Mouse (Mus musculus) leukemia stem cell, adult 10-12 weeks (primary cell): Measurements from ENCODE around the gene Carns1. TPM values are rescaled to one million over a fixed set of nuclear protein-coding genes. Genes with fewer than 3 reads are reported as not detected.

ENCODE experiments used
- polyA plus RNA-seq: library from polyadenylated mRNA; stranded (reverse); fragments of >175 nt; gene quantifications from 2 replicates; pipeline ENCODE4 v1.2.3, GENCODE M21; 2012; ENCODE audit warnings: low replicate concordance

Carns1 gene
- polyA plus RNA-seq = 2.9 and 5.8 TPM in 2 replicates

GRCm38 (mm10) chr19:4175368-4175947 lies at the start of gene Carns1:
TSS of gene Carns1 (minus strand) at chr19:4175479.

GRCm38 (mm10) chr19:4214071-4214770 lies 38.9 kb upstream of the Carns1 start, which contains the start of the genes Clcf1 and AC109138.7:
TSS of gene Clcf1 (plus strand) at chr19:4214238.
TSS of gene AC109138.7 (plus strand) at chr19:4214357.

GRCm38 (mm10) chr19:4201291-4201909 lies 26.1 kb upstream of the Carns1 start, which contains the start of gene Rad9a:
TSS of gene Rad9a (minus strand) at chr19:4201662.

GRCm38 (mm10) chr19:4191528-4192250 lies 16.4 kb upstream of the Carns1 start, which contains the start of gene Ppp1ca:
TSS of gene Ppp1ca (plus strand) at chr19:4192065.

GRCm38 (mm10) chr19:4190831-4191334 lies 15.6 kb upstream of the Carns1 start, which contains the start of gene Tbc1d10c:
TSS of gene Tbc1d10c (minus strand) at chr19:4191284.

GRCm38 (mm10) chr19:4162646-4163542 lies 12.4 kb downstream of the Carns1 start, which contains the start of gene Rps6kb2:
TSS of gene Rps6kb2 (minus strand) at chr19:4163354.

GRCm38 (mm10) chr19:4153232-4153654 lies 22.0 kb downstream of the Carns1 start, which contains the start of gene Ptprcap:
TSS of gene Ptprcap (plus strand) at chr19:4153604.

GRCm38 (mm10) chr19:4148491-4148806 lies 26.8 kb downstream of the Carns1 start, which contains the start of gene Coro1b:
TSS of gene Coro1b (plus strand) at chr19:4148619.

GRCm38 (mm10) chr19:4143759-4144268 lies 31.5 kb downstream of the Carns1 start, which contains the start of gene Cabp4:
TSS of gene Cabp4 (minus strand) at chr19:4144033.

GRCm38 (mm10) chr19:4139446-4139845 lies 35.8 kb downstream of the Carns1 start, which contains the start of gene Gpr152:
TSS of gene Gpr152 (plus strand) at chr19:4139787.

GRCm38 (mm10) chr19:4125741-4126696 lies 49.3 kb downstream of the Carns1 start, which contains the start of gene Aip:
TSS of gene Aip (minus strand) at chr19:4125858.

Other genes with a start within 250 kb of the Carns1 start
- 3.5 and 4.9 TPM in 2 replicates for gene Aldh3b1, start 245.7 kb downstream of the Carns1 start, polyA plus RNA-seq
- 122 and 124 TPM in 2 replicates for gene Unc93b1, start 240.3 kb downstream of the Carns1 start, polyA plus RNA-seq
- gene Aldh3b3, start 216.8 kb downstream of the Carns1 start, polyA plus RNA-seq = not detected in 2 replicates
- gene Aldh3b2, start 203.2 kb downstream of the Carns1 start, polyA plus RNA-seq = 0.26 and 0.83 TPM in 2 replicates
- gene Acy3, start 188.9 kb downstream of the Carns1 start, polyA plus RNA-seq = 4.2 and 13.1 TPM in 2 replicates
- gene Tbx10, start 182.7 kb downstream of the Carns1 start, polyA plus RNA-seq = not detected in 2 replicates
- 18.3 and 18.7 TPM in 2 replicates for gene Nudt8, start 174.9 kb downstream of the Carns1 start, polyA plus RNA-seq
- gene Gm49405, start 174.9 kb downstream of the Carns1 start, polyA plus RNA-seq = 5.0 TPM in 2 replicates
- gene Doc2g, start 172.2 kb downstream of the Carns1 start, polyA plus RNA-seq = 9.6 and 25.7 TPM in 2 replicates
- 116 and 238 TPM in 2 replicates for gene Ndufv1, start 162.7 kb downstream of the Carns1 start, polyA plus RNA-seq
- 87.4 and 343 TPM in 2 replicates for gene Gstp1, start 137.5 kb downstream of the Carns1 start, polyA plus RNA-seq
- gene Gstp2, start 129.5 kb downstream of the Carns1 start, polyA plus RNA-seq = 0.83 TPM in 1 of 2 replicates, not detected in the other
- 8.9 and 10.2 TPM in 2 replicates for gene Gstp3, start 115.9 kb downstream of the Carns1 start, polyA plus RNA-seq
- not detected in 2 replicates for gene Cabp2, start 93.9 kb downstream of the Carns1 start, polyA plus RNA-seq
- 187 and 207 TPM in 2 replicates for gene Cdk2ap2, start 78.3 kb downstream of the Carns1 start, polyA plus RNA-seq
- gene Pitpnm1, start 75.5 kb downstream of the Carns1 start, polyA plus RNA-seq = 116 and 152 TPM in 2 replicates
- gene Aip, start 49.6 kb downstream of the Carns1 start, polyA plus RNA-seq = 140 and 201 TPM in 2 replicates
- not detected in 2 replicates for gene Gpr152, start 35.7 kb downstream of the Carns1 start, polyA plus RNA-seq
- gene Cabp4, start 31.4 kb downstream of the Carns1 start, polyA plus RNA-seq = 0.80 and 4.6 TPM in 2 replicates
- gene Coro1b, start 26.9 kb downstream of the Carns1 start, polyA plus RNA-seq = 68.6 and 81.7 TPM in 2 replicates
- 311 and 444 TPM in 2 replicates for gene Ptprcap, start 21.9 kb downstream of the Carns1 start, polyA plus RNA-seq
- gene Rps6kb2, start 12.1 kb downstream of the Carns1 start, polyA plus RNA-seq = 165 and 201 TPM in 2 replicates
- 91.7 and 91.9 TPM in 2 replicates for gene Tbc1d10c, start 15.8 kb upstream of the Carns1 start, polyA plus RNA-seq
- 230 and 449 TPM in 2 replicates for gene Ppp1ca, start 16.6 kb upstream of the Carns1 start, polyA plus RNA-seq
- 31.9 and 46.0 TPM in 2 replicates for gene Rad9a, start 26.2 kb upstream of the Carns1 start, polyA plus RNA-seq
- gene Clcf1, start 38.8 kb upstream of the Carns1 start, polyA plus RNA-seq = 22.4 and 34.6 TPM in 2 replicates
- gene AC109138.7, start 38.9 kb upstream of the Carns1 start, polyA plus RNA-seq = 2.6 and 21.1 TPM in 2 replicates
- gene Pold4, start 56.4 kb upstream of the Carns1 start, polyA plus RNA-seq = 20.7 and 38.4 TPM in 2 replicates
- gene Ssh3, start 93.7 kb upstream of the Carns1 start, polyA plus RNA-seq = 5.1 and 6.5 TPM in 2 replicates
- gene Ankrd13d, start 107.7 kb upstream of the Carns1 start, polyA plus RNA-seq = 7.3 and 8.3 TPM in 2 replicates
- 462 and 498 TPM in 2 replicates for gene Grk2, start 130.7 kb upstream of the Carns1 start, polyA plus RNA-seq
- 52.8 and 66.9 TPM in 2 replicates for gene Kdm2a, start 222.8 kb upstream of the Carns1 start, polyA plus RNA-seq